16 mouse cellular contexts compared by ENCODE assay signal in genomic region chr8:110779924-110780718, GRCm38 (mm10). TPM values are rescaled to one million over a fixed set of nuclear protein-coding genes. Genes with fewer than 3 reads are reported as not detected.
A peak's percentile ranks its signal among the peaks of the same experiment; 100 is the strongest.
DNase-seq lines count a peak whose midpoint lies in the region; ATAC-seq lines count a peak whose summit lies in the region.
"Had no signal": no experiment of that assay in that cellular context is flagged by ENCODE, and none has a peak within 500 bp of the region (broad histone marks: within the 10 kb centered on the region; RNA-seq: fewer than 3 reads in every experiment).

No protein-coding gene starts in this region.

- H3K36me3 ChIP-seq in kidney, embryonic 16.5 days (ENCODE audit: insufficient read depth, low read length), result no peaks in the 10 kb centered on the region
- H3K36me3 ChIP-seq: embryonic facial prominence, embryonic 10.5 days; heart, embryonic 15.5 days; hindbrain, embryonic 12.5 days; lung, embryonic 15.5 days; neural tube, embryonic 13.5 days had no signal

- H3K27me3 ChIP-seq in kidney, embryonic 16.5 days (ENCODE audit: insufficient read depth, low read length), result no peaks in the 10 kb centered on the region
- H3K27me3 ChIP-seq: heart, embryonic 15.5 days; hindbrain, embryonic 12.5 days; lung, embryonic 15.5 days; neural tube, embryonic 13.5 days had no signal

- WGBS in kidney, embryonic 16.5 days, result 72% methylated on average over 13 of the region's 13 CpGs

- peaks cover 5% of the 10 kb centered on the region; the same call in 1 of the 2 replicates for H3K9me3 ChIP-seq in kidney, embryonic 16.5 days (ENCODE audit: low read length)
- H3K9me3 ChIP-seq: embryonic facial prominence, embryonic 10.5 days; heart, embryonic 15.5 days; hindbrain, embryonic 12.5 days; lung, embryonic 15.5 days; neural tube, embryonic 13.5 days had no signal

- H3K4me1 ChIP-seq in kidney, embryonic 16.5 days (ENCODE audit: insufficient read depth, low read length), result 0 out of 2 replicates have a peak, but pooled peaks cover under 1% of the 10 kb centered on the region
- H3K4me1 ChIP-seq: embryonic facial prominence, embryonic 10.5 days; hindbrain, embryonic 12.5 days; lung, embryonic 15.5 days; neural tube, embryonic 13.5 days had no signal

- H3K9ac ChIP-seq in kidney, embryonic 16.5 days (replicated peaks; ENCODE audit: low read length), result no peak overlapping the region
- H3K9ac ChIP-seq: heart, embryonic 15.5 days; hindbrain, embryonic 12.5 days; lung, embryonic 15.5 days; neural tube, embryonic 13.5 days had no signal

- no peak for ATAC-seq in kidney, embryonic 16.5 days (ENCODE audit: low FRiP score, low TSS enrichment)

- H3K4me2 ChIP-seq in kidney, embryonic 16.5 days (replicated peaks; ENCODE audit: low read depth, low read length), result no peak overlapping the region
- H3K4me2 ChIP-seq: heart, embryonic 15.5 days; hindbrain, embryonic 12.5 days; lung, embryonic 15.5 days; neural tube, embryonic 13.5 days had no signal

- DNase-seq in adrenal gland, adult (ENCODE audit: inconsistent age in 2 of 2, low spot score in 1 of 2), result peak; percentile 42 to 76
- DNase-seq in adrenal gland, postnatal 14 days, result no peak
- DNase-seq in kidney, postnatal 36 days, result no peak
- peak; percentile 60 for DNase-seq in 3134 (ENCODE audit: extremely low read depth, insufficient read length, low spot score)
- DNase-seq in brain, adult 2 months (ENCODE audit: low read depth, low spot score), result peak; percentile 79
- no peak for DNase-seq in retina, embryonic 14.5 days (ENCODE audit: low spot score)
- DNase-seq in cerebellum, adult 9-10 months, result no peak
- DNase-seq: cerebellum, postnatal 10 days; layer of hippocampus, adult 9-11 months; liver had no signal

- H3K27ac ChIP-seq in kidney, embryonic 16.5 days (ENCODE audit: low read length), result peak overlapping the region; percentile 14; the same call in 1 of the 2 replicates
- H3K27ac ChIP-seq: embryonic facial prominence, embryonic 10.5 days; heart, embryonic 15.5 days; hindbrain, embryonic 12.5 days; lung, embryonic 15.5 days; neural tube, embryonic 13.5 days had no signal

- H3K4me3 ChIP-seq in kidney, embryonic 16.5 days (ENCODE audit: low read length), result no peak overlapping the region
- H3K4me3 ChIP-seq: embryonic facial prominence, embryonic 10.5 days; heart, embryonic 15.5 days; hindbrain, embryonic 12.5 days; lung, embryonic 15.5 days; neural tube, embryonic 13.5 days had no signal

RNA-seq across cellular contexts. Expression of gene Il34, which starts 25.6 kb away (rescaled TPM):
- total RNA-seq in adrenal gland, postnatal 14 days (2021), result 7.5 and 9.5 TPM in 2 replicates
- 3.0 and 3.2 TPM in 2 replicates for polyA plus RNA-seq in kidney, embryonic 16.5 days (2015; fragmentation: Nextera tagmentation; extraction: Ambion mirVana)

RNA-seq across cellular contexts. Expression of gene Mtss1l, which starts 58.8 kb away (rescaled TPM):
- total RNA-seq in adrenal gland, postnatal 14 days (2021), result 25.2 and 25.8 TPM in 2 replicates
- 9.1 and 9.2 TPM in 2 replicates for polyA plus RNA-seq in kidney, embryonic 16.5 days (2015; fragmentation: Nextera tagmentation; extraction: Ambion mirVana)

Comparison
In these comparisons a context has a peak if more than half of its experiments do, and no peak if none do; other contexts are left out.
1. DNase-seq: peak in adrenal gland, adult (2 of 2), 3134 (single experiment) and brain, adult 2 months (single experiment); none in adrenal gland, postnatal 14 days (single experiment), kidney, postnatal 36 days (0 of 2), retina, embryonic 14.5 days (single experiment) and cerebellum, adult 9-10 months (single experiment).